35 mouse cellular contexts compared by ENCODE assay signal in genomic region chr19:11867837-11868236, GRCm38 (mm10). TPM values are rescaled to one million over a fixed set of nuclear protein-coding genes. Genes with fewer than 3 reads are reported as not detected.
DNase-seq lines count a peak whose midpoint lies in the region; ATAC-seq and TF ChIP-seq lines count a peak whose summit lies in the region.
"Had no signal": no experiment of that assay in that cellular context is flagged by ENCODE, and none has a peak within 500 bp of the region (broad histone marks: within the 10 kb centered on the region; RNA-seq: fewer than 3 reads in every experiment).

No protein-coding gene starts in this region.

- no peak for TF ChIP-seq POLR2A in cerebellum, adult 2 months (IDR thresholded peaks at IDR 0.05; ENCODE audit: borderline replicate concordance, insufficient read depth, low read length)

- POLR2A ChIA-PET in Patski (lab: Charles Lee) = no interaction called here

- H3K4me3 ChIP-seq in liver, embryonic 14.5 days (ENCODE audit: insufficient read depth in 1 of 2, low read depth in 2 of 2, low read length in 2 of 2) = no peak overlapping the region
- no peak overlapping the region for H3K4me3 ChIP-seq in liver, embryonic 11.5 days (ENCODE audit: low read depth, low read length)
- H3K4me3 ChIP-seq in E14TG2a.4 (replicated peaks; ENCODE audit: low read length) = no peak overlapping the region
- no peak overlapping the region for H3K4me3 ChIP-seq in cerebellum, adult 2 months (replicated peaks; ENCODE audit: insufficient read depth, low read depth, low read length)
- H3K4me3 ChIP-seq: erythroblast, embryonic 14.5 days; gastrocnemius, adult 2 months; hindbrain, embryonic 12.5 days; intestine, embryonic 15.5 days; kidney, embryonic 15.5 days; liver, embryonic 15.5 days had no signal

- WGBS in liver, embryonic 14.5 days (ENCODE audit: insufficient replicate concordance) = 61% methylated on average over 2 of the region's 2 CpGs
- WGBS in liver, embryonic 11.5 days = 73% methylated on average over 2 of the region's 2 CpGs
- 81% methylated on average over 2 of the region's 2 CpGs for WGBS in cerebellum, adult 2 months

- H3K9ac ChIP-seq in liver, embryonic 14.5 days (replicated peaks) = no peak overlapping the region
- H3K9ac ChIP-seq in liver, embryonic 11.5 days (ENCODE audit: low read depth, low read length) = no peak overlapping the region
- H3K9ac ChIP-seq: hindbrain, embryonic 12.5 days; intestine, embryonic 15.5 days; kidney, embryonic 15.5 days; liver, embryonic 15.5 days had no signal

- H3K27me3 ChIP-seq in liver, embryonic 14.5 days (ENCODE audit: control insufficient read depth, insufficient read depth, low read length) = no peaks in the 10 kb centered on the region
- H3K27me3 ChIP-seq in liver, embryonic 11.5 days (replicated peaks; ENCODE audit: control insufficient read depth, insufficient read depth, low read length) = no peaks in the 10 kb centered on the region
- H3K27me3 ChIP-seq in E14TG2a.4 (ENCODE audit: insufficient read depth, low read length) (peaks cover 30% of the 10 kb centered on the region), Patski (peaks cover 33% of the 10 kb centered on the region)
- no peaks in the 10 kb centered on the region for H3K27me3 ChIP-seq in cerebellum, adult 2 months (ENCODE audit: control insufficient read depth, insufficient read depth, low read length)
- H3K27me3 ChIP-seq: hindbrain, embryonic 12.5 days; intestine, embryonic 15.5 days; kidney, embryonic 15.5 days; liver, embryonic 15.5 days had no signal

- no peak overlapping the region for H3K27ac ChIP-seq in liver, embryonic 14.5 days
- no peak overlapping the region for H3K27ac ChIP-seq in liver, embryonic 11.5 days (ENCODE audit: low read depth, low read length)
- H3K27ac ChIP-seq in cerebellum, adult 2 months (ENCODE audit: insufficient read depth, low read length) = no peak overlapping the region
- H3K27ac ChIP-seq: gastrocnemius, adult 2 months; hindbrain, embryonic 12.5 days; hindbrain, postnatal 0 days; intestine, embryonic 15.5 days; kidney, embryonic 15.5 days; liver, embryonic 15.5 days had no signal

- H3K4me1 ChIP-seq in liver, embryonic 14.5 days (replicated peaks; ENCODE audit: control insufficient read depth in 2 of 2, insufficient read depth in 2 of 2, low read length in 1 of 2) = no peaks in the 10 kb centered on the region
- H3K4me1 ChIP-seq in liver, embryonic 11.5 days (replicated peaks; ENCODE audit: control insufficient read depth, insufficient read depth, low read length) = no peaks in the 10 kb centered on the region
- H3K4me1 ChIP-seq in E14TG2a.4 (replicated peaks; ENCODE audit: low read depth, low read length) = peaks cover 3% of the 10 kb centered on the region; the same call in 1 of the 2 replicates
- H3K4me1 ChIP-seq in cerebellum, adult 2 months (ENCODE audit: control insufficient read depth, insufficient read depth, low read length) = no peaks in the 10 kb centered on the region
- H3K4me1 ChIP-seq: hindbrain, embryonic 12.5 days; intestine, embryonic 15.5 days; kidney, embryonic 15.5 days; liver, embryonic 15.5 days had no signal

- in situ Hi-C loops in Patski (cut with MboI; ENCODE audit: low pct_unique_long_range_greater_than_20kb) = no loop called here

- TF ChIP-seq CTCF in liver, embryonic 14.5 days (IDR thresholded peaks at IDR 0.05; ENCODE audit: low read depth) = peak; percentile 33; the same call in 1 of the 2 replicates
- peak; percentile 76 for TF ChIP-seq CTCF in E14TG2a.4 (conservative IDR thresholded peaks at IDR 0.05; ENCODE audit: low read length)
- TF ChIP-seq CTCF in Patski (IDR thresholded peaks at IDR 0.05) = peak; percentile 32
- no peak for TF ChIP-seq CTCF in cerebellum, adult 2 months (IDR thresholded peaks at IDR 0.05; ENCODE audit: borderline replicate concordance, insufficient read depth, low read depth, low read length)

- no peak for TF ChIP-seq EP300 in liver, embryonic 14.5 days (IDR thresholded peaks at IDR 0.05; ENCODE audit: low read depth)

- no peak overlapping the region for H3K4me2 ChIP-seq in liver, embryonic 14.5 days (ENCODE audit: low read depth)
- no peak overlapping the region for H3K4me2 ChIP-seq in liver, embryonic 11.5 days
- H3K4me2 ChIP-seq: hindbrain, embryonic 12.5 days; liver, embryonic 15.5 days had no signal

- no peaks in the 10 kb centered on the region for H3K36me3 ChIP-seq in liver, embryonic 14.5 days (replicated peaks; ENCODE audit: control insufficient read depth, insufficient read depth, low read depth)
- no peaks in the 10 kb centered on the region for H3K36me3 ChIP-seq in liver, embryonic 11.5 days (ENCODE audit: control insufficient read depth, insufficient read depth, low read length)
- no peaks in the 10 kb centered on the region for H3K36me3 ChIP-seq in E14TG2a.4 (ENCODE audit: insufficient read depth, low read length)
- H3K36me3 ChIP-seq: hindbrain, embryonic 12.5 days; intestine, embryonic 15.5 days; kidney, embryonic 15.5 days; liver, embryonic 15.5 days had no signal

- H3K9me3 ChIP-seq in liver, embryonic 14.5 days (ENCODE audit: control insufficient read depth, low read length) = no peaks in the 10 kb centered on the region
- H3K9me3 ChIP-seq in liver, embryonic 11.5 days (ENCODE audit: control insufficient read depth, low read length) = no peaks in the 10 kb centered on the region
- peaks cover 6% of the 10 kb centered on the region; the same call in 1 of the 2 replicates for H3K9me3 ChIP-seq in E14TG2a.4 (ENCODE audit: low read length)
- H3K9me3 ChIP-seq: hindbrain, embryonic 12.5 days; intestine, embryonic 15.5 days; kidney, embryonic 15.5 days; liver, embryonic 15.5 days had no signal

- CTCF ChIA-PET in Patski (lab: Charles Lee) = interaction anchor here (1.3 to 1.5 kb wide), 2 partner anchors 24 to 63 kb away, joined by 3 read pairs; no protein-coding TSS in a partner anchor

- DNase-seq in liver, embryonic 14.5 days (ENCODE audit: low read depth in 3 of 3, low spot score in 3 of 3) = no peak
- DNase-seq in liver, embryonic 11.5 days (ENCODE audit: low spot score) = no peak
- peak; percentile 11 for DNase-seq in 416B (ENCODE audit: low read depth)
- DNase-seq in Patski (ENCODE audit: low read depth, low spot score) = no peak
- no peak for DNase-seq in kidney, adult 8-10 months
- no peak for DNase-seq in cerebellum, adult 2 months
- DNase-seq: adrenal gland, postnatal 14 days; B cell, adult 2 months; cerebellum, adult 11 months; cerebellum, postnatal 10 days; gastrocnemius, adult 2 months; gastrocnemius, postnatal 36 days; heart, adult 18-20 months; heart, postnatal 36 days; kidney, postnatal 25 days; left cerebral cortex, postnatal 4 days; lung, postnatal 10 days; midbrain, embryonic 14.5 days; right cerebral cortex, adult 18-20 months; right cerebral cortex, postnatal 4 days had no signal

- ATAC-seq in liver, embryonic 14.5 days (ENCODE audit: insufficient read depth) = no peak
- no peak for ATAC-seq in liver, embryonic 11.5 days (replicated peaks; ENCODE audit: low FRiP score)
- ATAC-seq in Patski = no peak
- ATAC-seq: forebrain, embryonic 16.5 days; hindbrain, postnatal 0 days; intestine, embryonic 15.5 days had no signal

RNA-seq across cellular contexts. Expression of gene Olfr1418, which starts 7.0 kb away (rescaled TPM):
- not detected in 2 replicates for polyA plus RNA-seq in liver, embryonic 14.5 days (2012; rRNA removed)
- not detected in 2 replicates for polyA plus RNA-seq in liver, embryonic 14.5 days (2014; fragmentation: Nextera tagmentation; extraction: Ambion mirVana)
- polyA plus RNA-seq in liver, embryonic 11.5 days (2014; fragmentation: Nextera tagmentation; extraction: Ambion mirVana) = not detected in 2 replicates
- polyA plus RNA-seq in Patski (2021) = 0.33 TPM
- not detected in 2 replicates for polyA plus RNA-seq in cerebellum, adult 2 months (2012; rRNA removed)
- polyA plus RNA-seq: cortical plate, adult 2 months; embryonic facial prominence, embryonic 14.5 days; erythroblast, embryonic 14.5 days; forebrain, embryonic 11.5 days; forebrain, embryonic 16.5 days; heart, embryonic 11.5 days; heart, embryonic 16.5 days; hindbrain, embryonic 12.5 days; hindbrain, postnatal 0 days; intestine, embryonic 15.5 days; kidney, embryonic 15.5 days; limb, embryonic 14.5 days; liver, embryonic 15.5 days; midbrain, embryonic 14.5 days; neural tube, embryonic 11.5 days had no signal

RNA-seq across cellular contexts. Expression of gene Olfr1419, which starts 7.1 kb away (rescaled TPM):
- not detected in 2 replicates for polyA plus RNA-seq in liver, embryonic 14.5 days (2012; rRNA removed)
- polyA plus RNA-seq in liver, embryonic 14.5 days (2014; fragmentation: Nextera tagmentation; extraction: Ambion mirVana) = not detected in 2 replicates
- polyA plus RNA-seq in liver, embryonic 11.5 days (2014; fragmentation: Nextera tagmentation; extraction: Ambion mirVana) = not detected in 2 replicates
- polyA plus RNA-seq in Patski (2021) = not detected
- polyA plus RNA-seq in cerebellum, adult 2 months (2012; rRNA removed) = 0.11 TPM in 1 of 2 replicates, not detected in the other
- polyA plus RNA-seq: embryonic facial prominence, embryonic 14.5 days; erythroblast, embryonic 14.5 days; forebrain, embryonic 11.5 days; forebrain, embryonic 16.5 days; heart, embryonic 11.5 days; heart, embryonic 16.5 days; hindbrain, embryonic 12.5 days; hindbrain, postnatal 0 days; intestine, embryonic 15.5 days; kidney, embryonic 15.5 days; liver, embryonic 15.5 days; midbrain, embryonic 14.5 days; neural tube, embryonic 11.5 days had no signal

RNA-seq across cellular contexts. Expression of gene Olfr1420, which starts 18.5 kb away (rescaled TPM):
- polyA plus RNA-seq in liver, embryonic 14.5 days (2012; rRNA removed) = not detected in 2 replicates
- polyA plus RNA-seq in liver, embryonic 14.5 days (2014; fragmentation: Nextera tagmentation; extraction: Ambion mirVana) = not detected in 2 replicates
- 0.14 TPM in 1 of 2 replicates, not detected in the other for polyA plus RNA-seq in liver, embryonic 11.5 days (2014; fragmentation: Nextera tagmentation; extraction: Ambion mirVana)
- 0.12 TPM for polyA plus RNA-seq in Patski (2021)
- 0.05 TPM in 1 of 2 replicates, not detected in the other for polyA plus RNA-seq in cerebellum, adult 2 months (2012; rRNA removed)
- polyA plus RNA-seq: cortical plate, adult 2 months; erythroblast, embryonic 14.5 days; forebrain, embryonic 11.5 days; forebrain, embryonic 16.5 days; heart, embryonic 16.5 days; hindbrain, postnatal 0 days; intestine, embryonic 15.5 days; limb, embryonic 14.5 days; liver, embryonic 15.5 days; midbrain, embryonic 14.5 days; neural tube, embryonic 11.5 days had no signal

RNA-seq across cellular contexts. Expression of gene Olfr1417, which starts 28.8 kb away (rescaled TPM):
- polyA plus RNA-seq in liver, embryonic 14.5 days (2012; rRNA removed) = not detected in 2 replicates
- not detected in 2 replicates for polyA plus RNA-seq in liver, embryonic 14.5 days (2014; fragmentation: Nextera tagmentation; extraction: Ambion mirVana)
- not detected in 2 replicates for polyA plus RNA-seq in liver, embryonic 11.5 days (2014; fragmentation: Nextera tagmentation; extraction: Ambion mirVana)
- polyA plus RNA-seq in Patski (2021) = 1.1 TPM
- 0.11 TPM in 1 of 2 replicates, not detected in the other for polyA plus RNA-seq in cerebellum, adult 2 months (2012; rRNA removed)
- polyA plus RNA-seq: cortical plate, adult 2 months; embryonic facial prominence, embryonic 14.5 days; erythroblast, embryonic 14.5 days; forebrain, embryonic 11.5 days; forebrain, embryonic 16.5 days; heart, embryonic 11.5 days; heart, embryonic 16.5 days; hindbrain, embryonic 12.5 days; intestine, embryonic 15.5 days; kidney, embryonic 15.5 days; limb, embryonic 14.5 days; liver, embryonic 15.5 days; neural tube, embryonic 11.5 days had no signal

RNA-seq across cellular contexts. Expression of gene Patl1, which starts 44.4 kb away (rescaled TPM):
- 8.0 and 8.7 TPM in 2 replicates for polyA plus RNA-seq in liver, embryonic 14.5 days (2012; rRNA removed)
- 6.0 and 7.1 TPM in 2 replicates for polyA plus RNA-seq in liver, embryonic 14.5 days (2014; fragmentation: Nextera tagmentation; extraction: Ambion mirVana)
- 21.7 and 24.3 TPM in 2 replicates for polyA plus RNA-seq in liver, embryonic 11.5 days (2014; fragmentation: Nextera tagmentation; extraction: Ambion mirVana)
- 39.7 TPM for polyA plus RNA-seq in Patski (2021)
- polyA plus RNA-seq in cerebellum, adult 2 months (2012; rRNA removed) = 21.7 and 22.3 TPM in 2 replicates
